Mouse (Mus musculus): ENCODE data around the gene Baz2b.

Baz2b gene

GRCm38 (mm10) chr2:60209703-60210651 lies at the start of gene Baz2b, which contains the start of gene March7:
Gene Baz2b, minus strand, starts transcription at chr2:60209839.
Gene March7, plus strand, starts transcription at chr2:60209887.
- in situ Hi-C loops (cut with MboI; ENCODE audit: low sequenced_read_pairs): no loop called here

GRCm38 (mm10) chr2:60259186-60259585 lies 49.5 kb upstream of the Baz2b start:
- in situ Hi-C loops (cut with MboI; ENCODE audit: low sequenced_read_pairs): no loop called here

- in situ Hi-C loops (cut with MboI; ENCODE audit: low sequenced_read_pairs): no loop called here
Observed at GRCm38 (mm10) chr2:60256751-60257150, 47.1 kb upstream of the Baz2b start.

- in situ Hi-C loops (cut with MboI; ENCODE audit: low sequenced_read_pairs): no loop called here
Observed at GRCm38 (mm10) chr2:60253506-60253905, 43.9 kb upstream of the Baz2b start.

GRCm38 (mm10) chr2:60252782-60253181 lies 43.1 kb upstream of the Baz2b start:
- in situ Hi-C loops (cut with MboI; ENCODE audit: low sequenced_read_pairs): no loop called here

GRCm38 (mm10) chr2:60234506-60234905 lies 24.9 kb upstream of the Baz2b start:
- in situ Hi-C loops (cut with MboI; ENCODE audit: low sequenced_read_pairs): no loop called here

GRCm38 (mm10) chr2:60233147-60233546 lies 23.5 kb upstream of the Baz2b start:
- in situ Hi-C loops (cut with MboI; ENCODE audit: low sequenced_read_pairs): no loop called here

GRCm38 (mm10) chr2:60230361-60230760 lies 20.7 kb upstream of the Baz2b start:
- in situ Hi-C loops (cut with MboI; ENCODE audit: low sequenced_read_pairs): no loop called here

- in situ Hi-C loops (cut with MboI; ENCODE audit: low sequenced_read_pairs): no loop called here
Observed at GRCm38 (mm10) chr2:60228470-60228869, 18.8 kb upstream of the Baz2b start.

- in situ Hi-C loops (cut with MboI; ENCODE audit: low sequenced_read_pairs): no loop called here
Observed at GRCm38 (mm10) chr2:60223489-60223888, 13.8 kb upstream of the Baz2b start.

- in situ Hi-C loops (cut with MboI; ENCODE audit: low sequenced_read_pairs): no loop called here
Observed at GRCm38 (mm10) chr2:60221954-60222353, 12.3 kb upstream of the Baz2b start.

GRCm38 (mm10) chr2:60221236-60221635 lies 11.6 kb upstream of the Baz2b start:
- in situ Hi-C loops (cut with MboI; ENCODE audit: low sequenced_read_pairs): no loop called here

- in situ Hi-C loops (cut with MboI; ENCODE audit: low sequenced_read_pairs): no loop called here
Observed at GRCm38 (mm10) chr2:60217620-60218019, 8.0 kb upstream of the Baz2b start.

- in situ Hi-C loops (cut with MboI; ENCODE audit: low sequenced_read_pairs): no loop called here
Observed at GRCm38 (mm10) chr2:60216547-60217153, 7.0 kb upstream of the Baz2b start.

GRCm38 (mm10) chr2:60214683-60215082 lies 5.0 kb upstream of the Baz2b start:
- in situ Hi-C loops (cut with MboI; ENCODE audit: low sequenced_read_pairs): no loop called here

- in situ Hi-C loops (cut with MboI; ENCODE audit: low sequenced_read_pairs): no loop called here
Observed at GRCm38 (mm10) chr2:60212488-60212887, 2.8 kb upstream of the Baz2b start.

GRCm38 (mm10) chr2:60210821-60211220 lies 1.2 kb upstream of the Baz2b start:
- in situ Hi-C loops (cut with MboI; ENCODE audit: low sequenced_read_pairs): no loop called here

GRCm38 (mm10) chr2:60209122-60209611 lies 472 bp downstream of the Baz2b start:
- in situ Hi-C loops (cut with MboI; ENCODE audit: low sequenced_read_pairs): no loop called here

GRCm38 (mm10) chr2:60205795-60206194 lies 3.8 kb downstream of the Baz2b start:
- in situ Hi-C loops (cut with MboI; ENCODE audit: low sequenced_read_pairs): no loop called here

- in situ Hi-C loops (cut with MboI; ENCODE audit: low sequenced_read_pairs): no loop called here
Observed at GRCm38 (mm10) chr2:60204162-60204561, 5.5 kb downstream of the Baz2b start.

- in situ Hi-C loops (cut with MboI; ENCODE audit: low sequenced_read_pairs): no loop called here
Observed at GRCm38 (mm10) chr2:60203733-60204132, 5.9 kb downstream of the Baz2b start.
